Mouse (Mus musculus) cortical plate, adult 2 months (tissue): ENCODE data around the gene Imp3.

Source experiments
- CTCF ChIP-seq: fragments of 200-500 bp; IDR thresholded peaks from 2 replicates; pipeline ENCODE4 v1.5.1; 2011; ENCODE audit warnings: mild to moderate bottlenecking, control low read depth, low read length; ENCODE audit not compliant: insufficient read depth; ENCODE audit errors: extremely low read depth
- POLR2A ChIP-seq: fragments of 200-500 bp; IDR thresholded peaks from 2 replicates; pipeline ENCODE4 v1.6.1; 2011; ENCODE audit warnings: mild to moderate bottlenecking, low read length, control low read depth; ENCODE audit not compliant: insufficient read depth; ENCODE audit errors: extremely low read depth

DNA sequence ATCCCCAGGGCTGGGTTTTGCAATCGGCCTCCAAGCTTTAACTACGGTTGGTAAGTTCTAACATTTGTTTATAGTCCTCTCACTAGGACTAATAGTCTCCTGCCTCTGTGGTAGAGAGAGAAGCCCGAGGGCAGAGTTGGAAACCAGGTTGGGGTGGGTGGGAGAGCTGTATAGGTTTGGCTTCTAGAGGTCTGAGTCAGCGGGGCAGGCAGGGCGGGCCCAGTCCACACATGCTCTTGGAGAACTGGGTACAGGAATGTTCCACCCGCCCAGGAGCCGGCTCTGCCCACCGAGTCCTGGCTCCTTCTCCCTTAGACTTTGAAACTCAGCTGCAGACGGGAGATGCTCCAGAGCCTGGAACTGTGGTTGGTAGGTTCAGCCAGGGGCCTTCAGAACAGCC lies 23.3 kb upstream of the Imp3 start:
- no peak for TF ChIP-seq CTCF
- no peak for TF ChIP-seq POLR2A
